Mouse (Mus musculus) inflammation-experienced regulatory T-cells (primary cell): ENCODE results near the gene Rbm10. TPM values are rescaled to one million over a fixed set of nuclear protein-coding genes. Genes with fewer than 3 reads are reported as not detected.

ENCODE experiments used
- polyA plus RNA-seq, 2 experiments: library from polyadenylated mRNA; unstranded; fragments of 100-300 nt; shearing (Covaris generic); gene quantifications; one replicate each; pipeline ENCODE4 v1.2.1; 2017

The Rbm10 gene
- polyA plus RNA-seq: 10 to 100 TPM; 58.5 to 72.9 TPM

DNA sequence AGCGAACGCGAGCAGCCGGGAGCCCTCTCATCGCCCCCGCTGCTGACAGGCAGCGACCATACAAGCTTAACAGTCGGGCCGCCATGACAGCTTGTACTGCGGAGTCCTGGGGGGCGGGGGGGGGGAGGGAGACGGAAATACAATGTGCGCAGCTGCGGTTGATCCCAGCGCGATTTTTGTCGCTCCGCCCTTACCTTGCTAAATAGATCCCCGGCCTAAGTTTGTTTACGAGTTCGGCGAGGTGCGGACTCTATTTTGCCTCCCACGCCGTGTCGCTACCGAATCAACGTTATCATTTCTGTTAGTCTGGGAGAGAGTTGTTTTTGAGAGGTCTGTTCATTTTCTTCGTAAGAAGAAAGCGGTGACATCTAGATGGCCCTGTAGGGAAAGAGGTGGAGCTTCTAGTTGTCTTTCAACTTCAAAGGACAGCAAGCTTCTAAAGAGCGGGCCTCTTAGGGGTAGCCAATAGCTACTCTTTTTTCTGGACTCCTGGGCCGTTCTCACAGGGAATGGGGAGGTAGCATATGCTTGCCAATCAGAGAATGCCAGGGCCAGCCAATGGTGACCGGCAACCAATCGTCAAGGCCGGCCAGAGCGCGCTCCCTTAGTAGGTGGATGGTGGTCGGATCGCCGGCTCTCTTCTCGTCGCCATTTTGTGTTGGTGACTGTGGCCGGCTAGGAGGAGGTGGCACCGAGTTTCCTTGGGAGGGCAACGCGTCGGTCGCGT lies at the start of gene Rbm10, which contains the start of gene Ndufb11:
Gene Rbm10 (plus strand): TSS at position 328 of the 727 bp plus-strand sequence.
Gene Ndufb11 (minus strand): TSS at position 444 of the 727 bp plus-strand sequence.

DNA sequence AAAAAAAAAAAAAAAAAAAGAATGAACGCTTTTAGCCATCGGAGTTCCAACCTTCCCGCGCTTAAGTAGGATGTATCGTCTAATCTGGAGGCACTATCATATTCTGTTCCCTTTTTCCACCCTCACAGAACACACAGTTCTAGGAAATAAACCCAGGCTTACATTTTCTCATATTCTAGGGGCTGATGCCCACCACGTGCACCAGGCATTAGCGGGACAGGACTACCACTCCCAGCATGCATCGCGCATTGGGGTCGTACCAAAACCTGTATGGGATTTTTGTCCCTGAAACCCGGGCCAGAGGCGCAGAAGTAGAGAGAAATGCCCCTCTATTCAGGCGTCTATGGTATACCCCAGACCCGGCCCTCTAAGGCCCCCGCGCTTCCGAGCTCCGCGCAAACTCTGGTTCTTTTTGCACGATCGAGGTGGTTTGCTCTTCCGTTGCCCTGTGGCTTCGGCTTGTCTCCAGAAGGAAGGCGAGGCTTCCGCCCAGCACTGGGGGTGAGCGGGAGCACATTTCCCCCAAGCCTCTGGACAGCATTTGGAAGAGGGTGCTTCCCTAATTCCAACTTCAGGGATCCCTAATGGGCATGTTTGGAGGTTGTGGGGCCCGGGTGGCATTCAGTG lies 40.8 kb downstream of the Rbm10 start, which contains the start of gene Uba1:
Gene Uba1 (plus strand): TSS at position 301 of the 627 bp plus-strand sequence.

DNA sequence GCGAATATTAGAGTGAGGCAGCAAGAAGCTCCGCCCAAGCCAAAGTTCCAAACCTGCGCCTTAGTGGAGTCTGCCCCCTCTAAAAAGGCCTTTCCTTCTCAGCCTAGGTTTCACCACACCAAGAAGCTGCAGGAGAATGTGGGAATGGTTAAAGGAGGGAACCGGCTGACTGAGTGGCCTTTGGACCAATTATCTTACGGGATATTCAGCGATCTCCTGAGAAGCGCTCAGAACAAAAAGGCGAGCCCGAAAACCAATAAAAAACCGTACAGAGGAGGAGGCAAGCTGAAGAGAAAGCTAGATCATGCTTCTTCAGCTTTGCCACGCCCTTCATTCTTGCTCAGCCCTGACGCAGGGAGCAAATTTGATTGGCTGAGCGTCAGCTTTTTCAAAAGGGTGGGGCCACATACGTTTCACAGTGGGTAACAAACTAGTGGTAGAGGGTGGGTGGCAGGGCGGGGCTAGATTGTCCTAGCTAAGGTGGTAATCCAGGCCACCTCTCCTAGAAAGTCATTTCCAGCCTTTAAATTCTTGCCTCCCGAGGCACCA lies 70.3 kb downstream of the Rbm10 start, which contains the start of gene Cdk16:
Gene Cdk16 (plus strand): TSS at position 436 of the 549 bp plus-strand sequence.

Other genes with a start within 250 kb of the Rbm10 start
- gene Jade3, start 191.8 kb upstream of the Rbm10 start, polyA plus RNA-seq: 1 to 10 TPM; 1.5 to 2.3 TPM
- gene Rgn, start 67.7 kb upstream of the Rbm10 start, polyA plus RNA-seq: not detected
- gene Ndufb11, start 116 bp downstream of the Rbm10 start, polyA plus RNA-seq: 100 to 1,000 TPM; 152 to 161 TPM
- gene Uba1, start 40.8 kb downstream of the Rbm10 start, polyA plus RNA-seq: 100 to 1,000 TPM; 199 to 219 TPM
- gene Cdk16, start 70.5 kb downstream of the Rbm10 start, polyA plus RNA-seq: 100 to 1,000 TPM in 1 of 2 experiments, 10 to 100 TPM in 1; 72.1 to 112 TPM
- 10 to 100 TPM; 16.2 to 22.6 TPM for gene Usp11, start 86.4 kb downstream of the Rbm10 start, polyA plus RNA-seq
- gene Araf, start 180.3 kb downstream of the Rbm10 start, polyA plus RNA-seq: 100 to 1,000 TPM; 164 to 204 TPM